Comparison of ENCODE assay signal across 18 mouse cellular contexts in the genomic region with DNA sequence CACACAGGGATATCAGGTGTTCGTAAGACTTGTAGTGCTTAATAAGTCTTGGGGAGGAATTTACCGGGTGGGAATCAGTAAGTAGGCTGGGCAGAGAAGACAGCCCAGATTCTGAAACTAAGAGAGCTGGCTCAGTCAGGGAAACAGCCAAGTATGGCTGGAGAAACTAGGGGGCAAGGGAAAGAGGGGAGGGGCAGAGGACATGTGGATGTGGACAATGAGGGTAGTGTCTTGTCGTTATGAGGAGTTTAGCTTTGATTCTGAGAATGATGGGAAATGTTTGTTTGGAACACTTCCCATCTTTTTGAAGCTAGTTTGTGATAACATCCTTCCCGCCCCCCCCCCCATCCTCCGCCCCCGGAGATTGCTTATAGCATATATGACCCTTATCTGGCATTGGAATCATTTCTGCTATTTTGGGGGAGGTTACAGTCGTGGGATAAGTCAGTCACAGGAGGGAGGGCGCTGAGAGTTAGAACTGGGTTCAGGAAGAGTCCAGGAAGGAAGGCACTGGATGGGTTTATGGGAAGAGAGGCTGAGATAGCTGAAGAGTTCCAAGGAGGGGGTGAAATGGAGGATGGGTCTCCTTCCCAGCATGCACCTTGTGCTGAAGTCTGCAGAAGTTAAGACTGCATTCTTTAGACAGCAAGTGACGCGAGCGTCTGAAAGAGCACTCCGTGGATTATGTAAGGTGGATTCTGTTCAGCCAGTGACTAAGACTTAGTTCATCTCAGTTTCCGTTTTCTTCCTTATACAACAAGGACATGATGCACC. TPM values are rescaled to one million over a fixed set of nuclear protein-coding genes. Genes with fewer than 3 reads are reported as not detected.
DNase-seq lines count a peak whose midpoint lies in the region; ATAC-seq lines count a peak whose summit lies in the region.
"Had no signal": no experiment of that assay in that cellular context is flagged by ENCODE, and none has a peak within 500 bp of the region (broad histone marks: within the 10 kb centered on the region; RNA-seq: fewer than 3 reads in every experiment).

No protein-coding gene starts in this region.

- 73% methylated on average over 13 of the region's 13 CpGs for WGBS in kidney, embryonic 15.5 days
- 79% methylated on average over 13 of the region's 13 CpGs for WGBS in kidney, embryonic 14.5 days
- WGBS in midbrain, embryonic 12.5 days, result 92% methylated on average over 13 of the region's 13 CpGs
- WGBS in midbrain, embryonic 11.5 days, result 92% methylated on average over 13 of the region's 13 CpGs

- no peak overlapping the region for H3K9ac ChIP-seq in kidney, embryonic 15.5 days
- no peak overlapping the region for H3K9ac ChIP-seq in kidney, embryonic 14.5 days (ENCODE audit: low read depth, low read length)
- H3K9ac ChIP-seq in midbrain, embryonic 12.5 days (replicated peaks), result no peak overlapping the region
- H3K9ac ChIP-seq in midbrain, embryonic 11.5 days (ENCODE audit: low read length), result no peak overlapping the region
- H3K9ac ChIP-seq: embryonic facial prominence, embryonic 12.5 days; forebrain, embryonic 13.5 days; midbrain, embryonic 13.5 days had no signal

- no peaks in the 10 kb centered on the region for H3K9me3 ChIP-seq in erythroblast, embryonic 14.5 days (ENCODE audit: control insufficient read depth, low read length)
- no peaks in the 10 kb centered on the region for H3K9me3 ChIP-seq in kidney, embryonic 15.5 days (replicated peaks)
- no peaks in the 10 kb centered on the region for H3K9me3 ChIP-seq in kidney, embryonic 14.5 days (ENCODE audit: control insufficient read depth, low read length)
- no peaks in the 10 kb centered on the region for H3K9me3 ChIP-seq in midbrain, embryonic 12.5 days
- H3K9me3 ChIP-seq in midbrain, embryonic 11.5 days (ENCODE audit: control insufficient read depth, low read length), result no peaks in the 10 kb centered on the region
- H3K9me3 ChIP-seq: embryonic facial prominence, embryonic 12.5 days; forebrain, embryonic 13.5 days; midbrain, embryonic 13.5 days had no signal

- no peak for DNase-seq in midbrain, embryonic 11.5 days (ENCODE audit: low spot score, missing footprints)
- no peak for DNase-seq in neural tube, embryonic 10.5 days (ENCODE audit: extremely low spot score, low spot score)
- DNase-seq: adrenal gland, postnatal 36 days; cerebellum, postnatal 25 days; heart, postnatal 4 days; kidney, postnatal 14 days; right cerebral cortex, postnatal 14 days; thymus, postnatal 4 days had no signal

- peaks cover 81% of the 10 kb centered on the region for H3K4me1 ChIP-seq in erythroblast, embryonic 14.5 days (ENCODE audit: control insufficient read depth)
- H3K4me1 ChIP-seq in kidney, embryonic 15.5 days, result peaks cover 30% of the 10 kb centered on the region
- peaks cover 8% of the 10 kb centered on the region; the same call in 1 of the 2 replicates for H3K4me1 ChIP-seq in kidney, embryonic 14.5 days (ENCODE audit: control insufficient read depth, insufficient read depth, low read length)
- no peaks in the 10 kb centered on the region for H3K4me1 ChIP-seq in midbrain, embryonic 12.5 days
- H3K4me1 ChIP-seq in midbrain, embryonic 11.5 days (ENCODE audit: control insufficient read depth, insufficient read depth, low read length), result no peaks in the 10 kb centered on the region
- H3K4me1 ChIP-seq: embryonic facial prominence, embryonic 12.5 days had no signal

- no peak for ATAC-seq in erythroblast, adult 5-6 weeks (replicated peaks; ENCODE audit: low FRiP score, poor library complexity, severe bottlenecking)
- ATAC-seq in kidney, embryonic 15.5 days (replicated peaks; ENCODE audit: low FRiP score), result peak; percentile 66
- no peak for ATAC-seq in kidney, embryonic 14.5 days (ENCODE audit: low FRiP score, low TSS enrichment)
- ATAC-seq in midbrain, embryonic 12.5 days (ENCODE audit: low FRiP score, low read depth), result no peak
- ATAC-seq in midbrain, embryonic 11.5 days (ENCODE audit: low FRiP score), result no peak
- 0 out of 2 replicates have a peak, but pooled peaks have one; percentile 4 for ATAC-seq in megakaryocyte-erythroid progenitor cell, adult 5-6 weeks (replicated peaks; ENCODE audit: low FRiP score, low TSS enrichment, poor library complexity, severe bottlenecking)
- ATAC-seq: forebrain, embryonic 13.5 days; midbrain, embryonic 13.5 days; Patski had no signal

- H3K4me2 ChIP-seq in kidney, embryonic 15.5 days, result no peak overlapping the region
- no peak overlapping the region for H3K4me2 ChIP-seq in kidney, embryonic 14.5 days (replicated peaks; ENCODE audit: low read depth, low read length)
- H3K4me2 ChIP-seq in midbrain, embryonic 12.5 days (replicated peaks), result no peak overlapping the region
- H3K4me2 ChIP-seq in midbrain, embryonic 11.5 days, result no peak overlapping the region
- H3K4me2 ChIP-seq: embryonic facial prominence, embryonic 12.5 days; forebrain, embryonic 13.5 days; midbrain, embryonic 13.5 days had no signal

- H3K36me3 ChIP-seq in erythroblast, embryonic 14.5 days (ENCODE audit: control insufficient read depth), result peaks cover 6% of the 10 kb centered on the region
- H3K36me3 ChIP-seq in kidney, embryonic 15.5 days, result peaks cover 11% of the 10 kb centered on the region
- H3K36me3 ChIP-seq in kidney, embryonic 14.5 days (ENCODE audit: control insufficient read depth, insufficient read depth, low read length), result no peaks in the 10 kb centered on the region
- no peaks in the 10 kb centered on the region; the same call in 1 of the 2 replicates for H3K36me3 ChIP-seq in midbrain, embryonic 12.5 days
- no peaks in the 10 kb centered on the region for H3K36me3 ChIP-seq in midbrain, embryonic 11.5 days (ENCODE audit: control insufficient read depth, insufficient read depth, low read length)

- H3K27ac ChIP-seq in kidney, embryonic 15.5 days, result peak overlapping the region; percentile 29; the same call in 1 of the 2 replicates
- H3K27ac ChIP-seq in kidney, embryonic 14.5 days (ENCODE audit: low read depth, low read length), result no peak overlapping the region
- 0 out of 2 replicates have a peak overlapping the region, but pooled peaks have one; percentile 1 for H3K27ac ChIP-seq in midbrain, embryonic 12.5 days (replicated peaks)
- no peak overlapping the region for H3K27ac ChIP-seq in midbrain, embryonic 11.5 days (ENCODE audit: low read depth, low read length)
- H3K27ac ChIP-seq: embryonic facial prominence, embryonic 12.5 days; forebrain, embryonic 13.5 days; midbrain, embryonic 13.5 days had no signal

- H3K4me3 ChIP-seq in erythroblast, embryonic 14.5 days (replicated peaks), result peak overlapping the region; percentile 8
- H3K4me3 ChIP-seq in kidney, embryonic 15.5 days (replicated peaks), result no peak overlapping the region
- no peak overlapping the region for H3K4me3 ChIP-seq in kidney, embryonic 14.5 days (ENCODE audit: low read length)
- no peak overlapping the region for H3K4me3 ChIP-seq in midbrain, embryonic 12.5 days
- no peak overlapping the region for H3K4me3 ChIP-seq in midbrain, embryonic 11.5 days (ENCODE audit: low read depth, low read length)
- H3K4me3 ChIP-seq: embryonic facial prominence, embryonic 12.5 days; forebrain, embryonic 13.5 days; midbrain, embryonic 13.5 days had no signal

- H3K27me3 ChIP-seq in erythroblast, embryonic 14.5 days (ENCODE audit: control insufficient read depth), result no peaks in the 10 kb centered on the region
- H3K27me3 ChIP-seq in kidney, embryonic 15.5 days, result no peaks in the 10 kb centered on the region
- no peaks in the 10 kb centered on the region for H3K27me3 ChIP-seq in kidney, embryonic 14.5 days (ENCODE audit: control insufficient read depth, insufficient read depth, low read length)
- no peaks in the 10 kb centered on the region for H3K27me3 ChIP-seq in midbrain, embryonic 12.5 days
- H3K27me3 ChIP-seq in midbrain, embryonic 11.5 days (ENCODE audit: control insufficient read depth, insufficient read depth, low read length), result no peaks in the 10 kb centered on the region
- H3K27me3 ChIP-seq: embryonic facial prominence, embryonic 12.5 days; forebrain, embryonic 13.5 days; midbrain, embryonic 13.5 days; Patski had no signal

RNA-seq across cellular contexts. Expression of gene Arl15, which starts 57.5 kb away (rescaled TPM):
- 0.06 TPM in 1 of 2 replicates, not detected in the other for polyA plus RNA-seq in erythroblast, embryonic 14.5 days (2012)
- 1.3 and 7.3 TPM in 2 replicates for total RNA-seq in erythroblast, adult 5-6 weeks (2015; ENCODE audit: low replicate concordance)
- total RNA-seq in erythroblast, adult 5-6 weeks (2017; ENCODE audit: low replicate concordance), result 4.0 and 9.0 TPM in 2 replicates
- 13.8 and 14.1 TPM in 2 replicates for polyA plus RNA-seq in kidney, embryonic 15.5 days (2015; fragmentation: Nextera tagmentation; extraction: Ambion mirVana)
- polyA plus RNA-seq in kidney, embryonic 14.5 days (2014; fragmentation: Nextera tagmentation; extraction: Ambion mirVana), result 16.5 and 18.2 TPM in 2 replicates
- polyA plus RNA-seq in midbrain, embryonic 12.5 days (2016; fragmentation: Nextera tagmentation; extraction: Ambion mirVana), result 13.2 and 14.4 TPM in 2 replicates
- polyA plus RNA-seq in midbrain, embryonic 11.5 days (2014; fragmentation: Nextera tagmentation; extraction: Ambion mirVana), result 13.6 and 15.8 TPM in 2 replicates
- total RNA-seq in megakaryocyte-erythroid progenitor cell, adult 5-6 weeks (2014; fragmentation: Nextera tagmentation), result 12.5 and 15.9 TPM in 2 replicates
- total RNA-seq in megakaryocyte-erythroid progenitor cell, adult 5-6 weeks (2017), result 14.2 and 21.6 TPM in 2 replicates

Comparison
In these comparisons a context has a peak if more than half of its experiments do, and no peak if none do; other contexts are left out.
1. ATAC-seq: peak in kidney, embryonic 15.5 days (single experiment) and megakaryocyte-erythroid progenitor cell, adult 5-6 weeks (single experiment); none in erythroblast, adult 5-6 weeks (single experiment), kidney, embryonic 14.5 days (single experiment), midbrain, embryonic 12.5 days (single experiment) and midbrain, embryonic 11.5 days (single experiment).
2. H3K27ac ChIP-seq: peak in kidney, embryonic 15.5 days (single experiment) and midbrain, embryonic 12.5 days (single experiment); none in kidney, embryonic 14.5 days (single experiment) and midbrain, embryonic 11.5 days (single experiment).
3. RNA of gene Arl15, which starts 57.5 kb away (polyA plus RNA-seq): 16.5 to 18.2 TPM in kidney, embryonic 14.5 days, 13.8 to 14.1 TPM in kidney, embryonic 15.5 days, 13.6 to 15.8 TPM in midbrain, embryonic 11.5 days and 13.2 to 14.4 TPM in midbrain, embryonic 12.5 days; 0.06 TPM in erythroblast, embryonic 14.5 days; every median in the first group is over 10 times any median in the second.